Mouse (Mus musculus): ENCODE results near the gene Mis18a.

- TF ChIP-seq CTCF (IDR thresholded peaks at IDR 0.05; ENCODE audit: extremely low read depth, insufficient read length, insufficient replicate concordance, low read depth, low read length), result no peak
- TF ChIP-seq POLR2A (IDR thresholded peaks at IDR 0.05; ENCODE audit: low read depth, low read length), result no peak
Measured at GRCm38 (mm10) chr16:90753386-90753941, 26.3 kb upstream of the Mis18a start.

Measured in small intestine, adult 2 months (tissue).